Mouse (Mus musculus) natural killer cell, adult 2 months (primary cell): Measurements from ENCODE around the gene Art3.

Experiments
- DNase-seq, 2 experiments: peaks; one replicate each; pipeline ENCODE4 v3.0.0; 2022; ENCODE audit warnings: low spot score in 2 of 2

The Art3 gene

GRCm38 (mm10) chr5:92381550-92382348 lies 50.1 kb downstream of the Art3 start:
- DNase-seq = peak; percentile 55 to 77

GRCm38 (mm10) chr5:92382349-92382679 lies 50.7 kb downstream of the Art3 start:
- no peak for DNase-seq

- no peak for DNase-seq
Observed at GRCm38 (mm10) chr5:92383747-92384146, 52.1 kb downstream of the Art3 start.

GRCm38 (mm10) chr5:92384855-92385254 lies 53.2 kb downstream of the Art3 start:
- DNase-seq = peak; percentile 12 to 31

- DNase-seq = no peak
Observed at GRCm38 (mm10) chr5:92386102-92386501, 54.5 kb downstream of the Art3 start.

- peak in 1 of 2 experiments; percentile 6 for DNase-seq
Observed at GRCm38 (mm10) chr5:92386643-92387042, 55.0 kb downstream of the Art3 start.

GRCm38 (mm10) chr5:92387433-92387832 lies 55.8 kb downstream of the Art3 start:
- no peak for DNase-seq

- no peak for DNase-seq
Observed at GRCm38 (mm10) chr5:92389977-92390376, 58.4 kb downstream of the Art3 start.

GRCm38 (mm10) chr5:92390615-92391014 lies 59.0 kb downstream of the Art3 start:
- DNase-seq = no peak

- DNase-seq = no peak
Observed at GRCm38 (mm10) chr5:92392542-92392941, 60.9 kb downstream of the Art3 start.

GRCm38 (mm10) chr5:92393863-92394262 lies 62.2 kb downstream of the Art3 start:
- DNase-seq = no peak

GRCm38 (mm10) chr5:92395764-92396163 lies 64.1 kb downstream of the Art3 start:
- no peak for DNase-seq

GRCm38 (mm10) chr5:92396476-92396875 lies 64.8 kb downstream of the Art3 start:
- DNase-seq = no peak

GRCm38 (mm10) chr5:92398153-92398552 lies 66.5 kb downstream of the Art3 start:
- DNase-seq = peak; percentile 52 to 65

- no peak for DNase-seq
Observed at GRCm38 (mm10) chr5:92402816-92403215, 71.2 kb downstream of the Art3 start.

GRCm38 (mm10) chr5:92403562-92404399 lies 72.2 kb downstream of the Art3 start:
- no peak for DNase-seq

- DNase-seq = no peak
Observed at GRCm38 (mm10) chr5:92404400-92404678, 72.7 kb downstream of the Art3 start.

GRCm38 (mm10) chr5:92409361-92410155 lies 77.9 kb downstream of the Art3 start:
- DNase-seq = no peak

- no peak for DNase-seq
Observed at GRCm38 (mm10) chr5:92410486-92410885, 78.9 kb downstream of the Art3 start.

- DNase-seq = no peak
Observed at GRCm38 (mm10) chr5:92411461-92412140, 80.0 kb downstream of the Art3 start.

- DNase-seq = no peak
Observed at GRCm38 (mm10) chr5:92413271-92413981, 81.8 kb downstream of the Art3 start.
